Mouse (Mus musculus): Measurements from ENCODE around the gene Ablim1. TPM values are rescaled to one million over a fixed set of nuclear protein-coding genes. Genes with fewer than 3 reads are reported as not detected.
A peak's percentile ranks its signal among the peaks of the same experiment; 100 is the strongest.

Gene Ablim1
- polyA plus RNA-seq, 1 experiment from 2014 or later = 63.2 TPM

DNA sequence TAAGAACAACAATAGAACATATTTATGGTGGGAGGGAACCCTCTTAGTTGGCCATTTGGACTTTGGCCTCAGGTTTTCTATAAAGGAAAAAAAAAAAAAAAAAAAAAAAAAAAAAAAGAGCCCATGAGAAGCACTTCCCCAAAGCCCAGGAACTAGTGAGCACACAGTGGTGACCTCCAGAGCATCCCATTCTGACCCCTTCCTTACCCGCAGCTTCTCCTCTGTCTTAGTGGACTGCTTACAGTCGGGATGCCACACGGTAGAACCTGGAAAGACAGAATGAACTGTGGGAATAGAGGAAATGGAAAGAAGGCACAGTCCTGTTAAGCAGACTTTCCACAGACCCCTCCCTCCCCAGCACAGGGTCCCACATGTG, 235.1 kb downstream of the Ablim1 start:
- no peaks in the 10 kb centered on the region for H3K9me3 ChIP-seq
- no peak overlapping the region for H3K9ac ChIP-seq
- peak overlapping the region; percentile 66; the same call in 1 of the 2 replicates for H3K27ac ChIP-seq (replicated peaks)
- no peaks in the 10 kb centered on the region for H3K27me3 ChIP-seq
- no peak overlapping the region for H3K4me3 ChIP-seq
- no peak overlapping the region for H3K4me2 ChIP-seq
- peaks cover 20% of the 10 kb centered on the region for H3K4me1 ChIP-seq (replicated peaks)
- WGBS = 90% methylated on average over 3 of the region's 3 CpGs
- no peak for ATAC-seq (ENCODE audit: low FRiP score, low read depth)
- H3K36me3 ChIP-seq = no peaks in the 10 kb centered on the region

DNA sequence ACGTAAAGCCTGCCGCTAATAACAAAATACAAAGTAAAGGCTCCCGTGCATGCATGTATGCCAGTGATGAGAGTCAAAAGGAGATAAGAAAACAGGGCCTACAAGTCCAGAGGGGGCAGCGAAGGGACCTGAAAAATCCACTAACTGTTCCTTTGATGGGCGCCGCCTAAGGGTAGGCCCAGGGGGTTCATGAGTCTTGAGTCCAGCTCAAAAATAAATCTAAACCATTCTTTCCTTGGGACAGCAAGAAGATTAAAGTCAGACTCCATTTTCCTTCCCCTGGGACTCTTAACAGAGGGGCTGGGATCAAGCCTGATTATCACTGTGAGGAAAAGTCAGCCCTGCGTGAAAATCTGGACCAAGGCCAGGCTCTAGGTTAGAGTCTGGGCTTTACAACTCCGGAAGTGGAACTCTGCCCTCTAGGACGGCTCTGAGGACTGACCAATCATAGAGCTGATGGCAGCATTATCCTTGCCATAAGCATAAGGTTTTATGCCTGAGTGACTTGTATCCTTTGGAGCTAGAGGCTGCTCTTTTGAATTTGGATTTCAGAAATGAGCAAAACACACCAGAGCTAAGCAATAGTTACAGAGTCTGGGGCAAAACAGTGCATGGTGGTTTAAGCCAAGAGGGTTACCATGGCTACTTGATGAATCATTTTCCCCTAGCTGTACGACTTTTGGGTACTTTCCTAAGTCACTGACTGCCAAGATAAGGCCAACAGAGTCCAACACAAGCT, 235.7 kb downstream of the Ablim1 start:
- Histone ChIP-seq H3K36me3 (no peaks in the 10 kb centered on the region), H3K27me3 (no peaks in the 10 kb centered on the region), H3K27ac (replicated peaks) (peak overlapping the region; percentile 66), H3K9me3 (no peaks in the 10 kb centered on the region), H3K4me2 (no peak overlapping the region), H3K4me1 (replicated peaks) (peaks cover 20% of the 10 kb centered on the region), H3K9ac (no peak overlapping the region), H3K4me3 (no peak overlapping the region)
- WGBS = 42% methylated on average over 10 of the region's 10 CpGs
- ATAC-seq (ENCODE audit: low FRiP score, low read depth) = peak; percentile 48

DNA sequence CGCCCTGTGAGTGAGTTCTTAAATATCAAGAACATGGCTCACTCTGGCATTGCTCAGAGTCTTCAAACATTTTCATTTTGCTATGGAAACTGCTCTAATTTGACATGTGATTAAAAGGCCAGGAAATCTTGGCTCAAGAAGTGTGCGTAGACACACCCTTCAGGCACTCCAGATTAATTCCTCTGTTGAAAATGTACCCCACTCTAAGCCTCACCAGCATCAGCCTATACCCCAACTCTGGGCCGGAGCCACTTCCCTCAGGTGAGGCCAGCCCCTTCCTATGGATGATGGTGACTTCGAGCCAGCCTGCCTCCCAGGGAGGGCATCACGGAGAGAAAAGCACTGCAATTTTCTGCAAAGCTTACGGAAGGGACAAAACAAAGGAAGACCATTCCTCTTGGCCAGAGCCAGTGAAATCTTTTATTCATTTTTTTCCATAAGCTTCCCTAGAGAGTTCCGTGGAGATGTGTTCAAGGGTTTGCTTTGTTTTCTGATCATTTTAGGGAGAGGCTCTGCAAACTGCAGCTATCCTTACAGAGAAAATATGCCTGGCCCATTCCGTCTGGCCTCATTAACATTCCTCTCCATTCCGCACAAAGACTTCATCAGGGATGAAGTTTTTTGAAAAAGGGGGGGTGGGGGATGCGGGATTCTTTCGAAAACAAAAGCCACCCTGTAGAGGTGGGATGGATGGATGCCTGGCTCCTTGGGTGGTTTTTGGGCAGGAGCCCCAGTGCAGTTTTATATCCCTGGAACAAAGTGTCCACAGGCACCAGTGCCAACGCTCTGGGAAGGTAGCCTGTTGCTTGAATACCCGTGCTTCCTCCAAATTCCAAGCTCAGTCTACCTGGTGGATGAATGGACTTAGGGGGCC, 236.7 kb downstream of the Ablim1 start:
- WGBS = 25% methylated on average over 13 of the region's 13 CpGs
- Histone ChIP-seq H3K4me1 (replicated peaks) (peaks cover 18% of the 10 kb centered on the region), H3K36me3 (no peaks in the 10 kb centered on the region), H3K9ac (no peak overlapping the region), H3K27ac (replicated peaks) (peak overlapping the region; percentile 66), H3K27me3 (no peaks in the 10 kb centered on the region), H3K4me2 (0 out of 2 replicates have a peak overlapping the region, but pooled peaks have one; percentile 4), H3K9me3 (no peaks in the 10 kb centered on the region), H3K4me3 (no peak overlapping the region)
- ATAC-seq (ENCODE audit: low FRiP score, low read depth) = peak; percentile 71; the same call in 1 of the 2 replicates

DNA sequence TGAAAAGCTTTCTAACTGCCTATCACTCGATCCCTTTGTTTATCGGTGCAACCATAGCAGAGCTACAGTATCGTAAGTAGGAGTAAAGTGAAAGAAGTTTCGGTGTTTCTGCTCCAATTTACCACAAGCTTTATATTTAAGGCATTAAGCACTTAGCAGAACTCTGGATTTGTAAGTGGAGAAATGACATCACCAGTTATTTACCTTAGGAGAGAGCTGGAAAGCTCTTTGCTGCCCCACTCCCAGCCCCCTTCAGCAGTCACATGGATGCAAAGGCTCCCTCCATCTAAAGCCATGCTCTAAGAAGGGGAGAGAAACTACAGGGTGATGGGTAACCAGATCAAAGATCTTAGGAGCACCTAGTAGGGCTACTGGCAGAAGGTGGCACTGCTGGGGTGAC, 241.3 kb downstream of the Ablim1 start:
- Histone ChIP-seq H3K9me3 (no peaks in the 10 kb centered on the region), H3K27me3 (no peaks in the 10 kb centered on the region), H3K27ac (replicated peaks) (no peak overlapping the region), H3K4me2 (no peak overlapping the region), H3K36me3 (no peaks in the 10 kb centered on the region), H3K4me3 (no peak overlapping the region), H3K4me1 (replicated peaks) (peaks cover 11% of the 10 kb centered on the region), H3K9ac (no peak overlapping the region)
- 92% methylated on average over 4 of the region's 4 CpGs for WGBS
- no peak for ATAC-seq (ENCODE audit: low FRiP score, low read depth)

DNA sequence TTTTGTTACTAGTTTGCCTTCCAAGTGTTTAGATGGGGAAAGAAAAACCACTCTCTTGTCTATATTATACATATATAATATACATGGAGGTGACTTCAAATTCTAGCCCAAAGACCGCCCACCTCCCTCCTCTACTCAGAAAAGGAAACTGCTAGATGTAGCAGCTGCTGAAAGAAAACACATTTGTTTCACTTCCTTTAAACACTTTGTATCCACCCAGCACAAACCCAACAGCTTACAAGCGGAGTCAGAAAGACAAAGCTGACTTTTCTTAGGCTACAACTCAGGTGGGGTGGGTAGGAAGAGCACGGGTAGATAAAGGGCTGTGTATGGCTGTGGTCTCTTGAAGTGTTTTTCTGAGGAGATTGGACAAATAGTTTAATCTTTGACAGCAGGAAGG, 242.0 kb downstream of the Ablim1 start:
- no peak overlapping the region for H3K4me3 ChIP-seq
- H3K36me3 ChIP-seq = no peaks in the 10 kb centered on the region; the same call in 1 of the 2 replicates
- no peak overlapping the region for H3K4me2 ChIP-seq
- WGBS = 74% methylated on average over 3 of the region's 3 CpGs
- no peak for ATAC-seq (ENCODE audit: low FRiP score, low read depth)
- H3K27ac ChIP-seq (replicated peaks) = no peak overlapping the region
- no peaks in the 10 kb centered on the region for H3K9me3 ChIP-seq
- no peak overlapping the region for H3K9ac ChIP-seq
- peaks cover 4% of the 10 kb centered on the region for H3K4me1 ChIP-seq (replicated peaks)
- H3K27me3 ChIP-seq = no peaks in the 10 kb centered on the region

DNA sequence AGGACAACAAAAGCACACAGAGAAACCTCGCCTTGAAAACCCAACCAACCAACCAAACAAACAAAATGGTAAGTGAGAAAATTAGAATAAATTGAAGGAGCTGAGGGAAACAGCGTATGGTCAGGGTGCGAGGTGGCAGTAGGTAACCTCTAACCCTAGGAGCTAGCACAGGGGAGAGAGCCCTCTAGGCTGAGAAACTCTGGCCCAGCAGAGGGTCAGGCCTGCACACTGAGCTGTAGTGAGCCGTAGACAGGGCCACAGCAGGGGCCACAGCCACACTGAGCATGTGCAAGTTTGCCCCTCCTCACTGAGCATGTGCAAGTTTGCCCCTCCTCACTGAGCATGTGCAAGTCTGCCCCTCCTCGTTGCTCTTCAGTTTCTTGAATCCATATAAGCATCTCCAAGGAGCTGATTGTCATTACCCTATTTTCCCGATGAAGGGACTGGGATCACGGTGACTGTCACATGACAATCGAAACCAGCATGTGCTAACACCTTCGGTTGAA, 247.6 kb downstream of the Ablim1 start:
- Histone ChIP-seq H3K4me2 (no peak overlapping the region), H3K27me3 (no peaks in the 10 kb centered on the region), H3K9ac (no peak overlapping the region), H3K9me3 (no peaks in the 10 kb centered on the region), H3K4me3 (no peak overlapping the region), H3K4me1 (replicated peaks) (no peaks in the 10 kb centered on the region), H3K27ac (replicated peaks) (no peak overlapping the region), H3K36me3 (peaks cover 11% of the 10 kb centered on the region)
- peak; percentile 66; the same call in 1 of the 2 replicates for ATAC-seq (ENCODE audit: low FRiP score, low read depth)
- WGBS = 81% methylated on average over 9 of the region's 9 CpGs

DNA sequence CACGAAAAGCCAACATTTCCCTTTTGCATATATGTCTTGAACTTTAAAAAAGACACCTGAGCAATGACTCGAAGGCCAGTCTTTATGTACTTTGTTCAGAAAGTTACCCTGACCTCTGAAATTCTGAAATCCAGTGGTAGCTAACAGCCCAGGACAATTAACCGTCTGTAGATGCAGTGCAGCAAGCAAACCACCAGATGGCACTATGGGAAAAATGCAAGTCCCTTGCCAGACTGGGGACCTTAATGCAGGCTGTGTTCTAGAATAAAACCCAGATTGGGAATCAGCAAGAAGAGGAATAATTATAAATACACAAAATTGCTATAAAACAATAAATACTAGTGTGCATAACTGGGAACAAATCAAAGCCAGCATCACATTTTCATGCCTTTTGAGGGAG, 248.4 kb downstream of the Ablim1 start:
- 24% methylated on average over 3 of the region's 3 CpGs for WGBS
- 0 out of 2 replicates have a peak, but pooled peaks have one; percentile 65 for ATAC-seq (ENCODE audit: low FRiP score, low read depth)
- no peak overlapping the region for H3K4me2 ChIP-seq
- no peaks in the 10 kb centered on the region for H3K4me1 ChIP-seq (replicated peaks)
- H3K36me3 ChIP-seq = peaks cover 11% of the 10 kb centered on the region
- no peaks in the 10 kb centered on the region for H3K9me3 ChIP-seq
- no peak overlapping the region for H3K4me3 ChIP-seq
- H3K27ac ChIP-seq (replicated peaks) = no peak overlapping the region
- H3K9ac ChIP-seq = no peak overlapping the region
- H3K27me3 ChIP-seq = no peaks in the 10 kb centered on the region

DNA sequence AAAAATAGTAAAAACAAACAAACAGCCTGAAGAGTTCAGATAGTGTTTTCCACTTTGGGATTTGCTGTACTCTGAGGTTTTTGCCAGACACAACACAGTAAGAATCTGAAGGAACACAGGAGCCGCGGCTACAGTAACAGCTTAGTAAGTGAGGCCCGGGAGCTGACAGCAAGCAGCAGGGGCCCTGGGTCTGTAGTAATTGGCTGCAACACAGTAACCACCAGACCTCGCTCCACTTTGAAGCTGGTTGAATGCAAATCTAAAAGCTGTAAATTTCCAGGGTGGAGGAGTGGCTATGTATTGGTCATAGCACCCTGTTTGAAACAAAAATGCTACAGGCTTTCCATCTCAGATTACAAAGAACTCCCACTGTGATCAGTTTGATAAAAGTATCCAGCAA, 252.0 kb downstream of the Ablim1 start:
- H3K4me2 ChIP-seq = no peak overlapping the region
- no peaks in the 10 kb centered on the region for H3K27me3 ChIP-seq
- no peaks in the 10 kb centered on the region for H3K9me3 ChIP-seq
- H3K4me1 ChIP-seq (replicated peaks) = no peaks in the 10 kb centered on the region
- no peak overlapping the region for H3K27ac ChIP-seq (replicated peaks)
- WGBS = 56% methylated on average over 4 of the region's 4 CpGs
- ATAC-seq (ENCODE audit: low FRiP score, low read depth) = no peak
- no peak overlapping the region for H3K4me3 ChIP-seq
- no peak overlapping the region for H3K9ac ChIP-seq
- H3K36me3 ChIP-seq = peaks cover 15% of the 10 kb centered on the region

DNA sequence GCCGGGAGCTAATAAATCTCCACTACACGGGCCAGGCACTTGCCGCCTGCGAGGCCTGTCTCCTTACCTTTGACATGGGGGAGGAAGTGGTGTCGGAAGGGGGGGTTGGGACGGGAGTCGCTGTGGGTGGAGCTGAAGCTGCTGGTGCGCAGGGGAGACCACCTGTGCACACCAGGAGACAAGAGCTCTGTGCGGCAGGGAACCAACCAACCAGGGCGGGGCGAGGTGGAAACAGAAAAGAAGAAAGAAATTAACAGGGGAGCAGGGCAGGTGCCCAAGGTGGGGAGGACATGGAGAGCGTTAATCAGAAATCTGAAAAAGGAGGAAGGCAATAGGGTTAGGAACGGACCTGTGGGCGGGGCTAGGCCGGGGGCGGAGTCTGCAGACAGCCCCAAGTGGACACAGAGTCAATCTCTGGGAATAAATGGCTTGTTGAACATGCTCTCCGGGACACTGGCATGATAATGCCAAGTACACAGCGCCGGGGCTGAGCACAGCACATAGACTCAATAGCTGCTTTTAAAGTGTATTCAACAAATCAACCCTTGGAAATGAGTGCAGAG, 255.6 kb downstream of the Ablim1 start:
- WGBS = 49% methylated on average over 19 of the region's 19 CpGs
- Histone ChIP-seq H3K36me3 (peaks cover 18% of the 10 kb centered on the region), H3K27me3 (no peaks in the 10 kb centered on the region), H3K4me1 (replicated peaks) (no peaks in the 10 kb centered on the region), H3K4me3 (no peak overlapping the region), H3K4me2 (no peak overlapping the region), H3K9ac (no peak overlapping the region), H3K9me3 (no peaks in the 10 kb centered on the region), H3K27ac (replicated peaks) (no peak overlapping the region)
- ATAC-seq (ENCODE audit: low FRiP score, low read depth) = 0 out of 2 replicates have a peak, but pooled peaks have one; percentile 51

DNA sequence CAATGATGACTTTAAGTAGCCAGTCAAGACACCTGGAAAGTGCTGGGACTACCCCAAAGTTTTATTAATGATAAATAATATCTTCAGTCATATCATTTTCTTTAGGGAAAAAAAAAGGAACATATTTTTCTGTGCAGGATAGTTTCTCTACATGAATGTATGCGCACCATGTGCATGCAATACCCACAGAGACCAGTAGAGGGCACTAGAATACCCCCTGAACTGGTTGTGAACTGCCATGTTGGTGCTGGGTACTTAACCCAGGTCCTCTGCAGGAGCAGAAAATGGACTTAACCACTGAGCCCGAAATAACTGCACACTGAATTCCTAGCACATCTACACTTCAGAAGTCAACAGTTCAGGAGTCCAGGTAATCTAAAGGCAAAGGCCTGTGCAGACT, 257.2 kb downstream of the Ablim1 start:
- Histone ChIP-seq H3K27me3 (no peaks in the 10 kb centered on the region), H3K36me3 (peaks cover 6% of the 10 kb centered on the region), H3K27ac (replicated peaks) (no peak overlapping the region), H3K9ac (no peak overlapping the region), H3K4me1 (replicated peaks) (no peaks in the 10 kb centered on the region), H3K4me3 (no peak overlapping the region), H3K9me3 (no peaks in the 10 kb centered on the region), H3K4me2 (no peak overlapping the region)
- ATAC-seq (ENCODE audit: low FRiP score, low read depth) = no peak
- 96% methylated on average over 2 of the region's 2 CpGs for WGBS

DNA sequence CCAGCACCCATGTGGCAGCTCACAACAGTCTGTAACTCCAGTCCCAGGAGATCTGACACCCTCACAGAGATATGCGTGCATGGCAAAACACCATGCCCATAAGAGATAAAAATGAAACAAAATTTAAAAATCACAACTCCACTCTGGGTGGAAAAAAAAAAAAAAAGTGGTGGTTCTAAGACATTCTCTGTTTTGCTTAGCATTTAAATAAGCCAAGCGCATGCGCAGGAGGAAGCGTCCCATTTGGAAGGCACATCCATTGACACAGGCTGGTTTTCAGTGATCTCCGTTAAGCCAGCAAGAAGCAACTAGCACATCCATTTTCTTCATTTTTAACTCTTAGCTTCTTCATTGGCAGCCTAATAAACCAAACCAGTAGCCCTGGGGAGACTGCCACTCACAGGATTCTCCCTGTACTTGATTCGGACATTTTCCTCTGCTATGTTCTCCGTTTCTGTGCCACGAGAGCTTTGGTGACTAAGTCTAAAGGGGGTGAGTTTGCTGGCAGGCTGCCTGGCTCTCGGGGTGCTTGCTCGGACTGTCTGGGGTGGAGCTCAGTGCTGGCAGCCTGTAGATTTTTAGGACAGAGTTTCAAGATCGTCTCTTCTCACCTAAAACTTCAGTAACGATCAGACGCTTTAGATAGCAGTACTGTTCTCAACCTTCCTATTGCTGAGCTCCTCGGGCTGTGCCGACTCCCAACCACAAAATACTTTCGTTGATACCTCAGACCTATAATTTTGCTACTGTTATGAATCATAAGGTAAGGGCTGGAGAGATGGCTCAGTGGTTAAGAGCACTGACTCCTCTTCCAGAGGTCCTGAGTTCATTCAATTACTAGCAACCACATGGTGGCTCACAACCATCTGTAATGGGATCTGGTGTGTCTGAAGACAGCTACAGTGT, 259.3 kb downstream of the Ablim1 start:
- 88% methylated on average over 16 of the region's 16 CpGs for WGBS
- no peaks in the 10 kb centered on the region for H3K27me3 ChIP-seq
- H3K36me3 ChIP-seq = peaks cover 6% of the 10 kb centered on the region
- ATAC-seq (ENCODE audit: low FRiP score, low read depth) = no peak
- H3K4me1 ChIP-seq (replicated peaks) = no peaks in the 10 kb centered on the region; the same call in 1 of the 2 replicates
- no peak overlapping the region for H3K4me2 ChIP-seq
- H3K4me3 ChIP-seq = no peak overlapping the region
- H3K27ac ChIP-seq (replicated peaks) = no peak overlapping the region
- H3K9ac ChIP-seq = no peak overlapping the region
- H3K9me3 ChIP-seq = no peaks in the 10 kb centered on the region

Measured in hindbrain, embryonic 15.5 days (tissue).